Mouse (Mus musculus) embryonic facial prominence, embryonic 15.5 days (tissue): ENCODE data around the gene Usp15. TPM values are rescaled to one million over a fixed set of nuclear protein-coding genes. Genes with fewer than 3 reads are reported as not detected.

Experiments
- ATAC-seq: fragments of 200-750 bp; cut with Nextera tagmentation; 2 replicates; pipeline ENCODE4 v1.8.0; 2017; ENCODE audit warnings: low read depth, moderate TSS enrichment; ENCODE audit not compliant: insufficient number of reproducible peaks, low FRiP score, low TSS enrichment
- H3K27ac ChIP-seq: fragments of 300-500 bp; sonication (generic); replicated peaks from 2 replicates; pipeline ENCODE4 v1.5.1; 2015; ENCODE audit warnings: mild to moderate bottlenecking, inconsistent platforms
- H3K27me3 ChIP-seq: fragments of 300-500 bp; sonication (generic); 2 replicates; pipeline ENCODE4 v1.6.1; 2015; ENCODE audit warnings: inconsistent platforms
- H3K36me3 ChIP-seq: fragments of 300-500 bp; sonication (generic); 2 replicates; pipeline ENCODE4 v1.6.1; 2015; ENCODE audit warnings: mild to moderate bottlenecking, inconsistent platforms
- H3K4me1 ChIP-seq: fragments of 300-500 bp; sonication (generic); 2 replicates; pipeline ENCODE4 v1.6.1; 2015; ENCODE audit warnings: inconsistent platforms
- H3K4me2 ChIP-seq: fragments of 300-500 bp; sonication (generic); replicated peaks from 2 replicates; pipeline ENCODE4 v1.6.1; 2015; ENCODE audit warnings: mild to moderate bottlenecking, inconsistent platforms
- H3K4me3 ChIP-seq: fragments of 300-500 bp; sonication (generic); replicated peaks from 2 replicates; pipeline ENCODE4 v1.5.1; 2015; ENCODE audit warnings: mild to moderate bottlenecking, inconsistent platforms
- H3K9ac ChIP-seq: fragments of 300-500 bp; sonication (generic); 2 replicates; pipeline ENCODE4 v1.6.1; 2015; ENCODE audit warnings: inconsistent platforms
- H3K9me3 ChIP-seq: fragments of 300-500 bp; sonication (generic); replicated peaks from 2 replicates; pipeline ENCODE4 v1.6.1; 2016; ENCODE audit warnings: inconsistent platforms
- WGBS: fragments of 180-500 bp; shearing (Covaris S2); methylation state at CpG from one replicate; pipeline ENCODE4 v1.1.7; 2015; 5-methylcytosine and 5-hydroxymethylcytosine counted together
- polyA plus RNA-seq: library from polyadenylated mRNA; unstranded; fragments of >200 nt; fragmentation: Nextera tagmentation; extraction: Ambion mirVana; gene quantifications from 2 replicates; pipeline ENCODE4 v1.2.1, GENCODE M21; 2015

The Usp15 gene
- polyA plus RNA-seq, 1 experiment from 2014 or later = 53.9 TPM

DNA sequence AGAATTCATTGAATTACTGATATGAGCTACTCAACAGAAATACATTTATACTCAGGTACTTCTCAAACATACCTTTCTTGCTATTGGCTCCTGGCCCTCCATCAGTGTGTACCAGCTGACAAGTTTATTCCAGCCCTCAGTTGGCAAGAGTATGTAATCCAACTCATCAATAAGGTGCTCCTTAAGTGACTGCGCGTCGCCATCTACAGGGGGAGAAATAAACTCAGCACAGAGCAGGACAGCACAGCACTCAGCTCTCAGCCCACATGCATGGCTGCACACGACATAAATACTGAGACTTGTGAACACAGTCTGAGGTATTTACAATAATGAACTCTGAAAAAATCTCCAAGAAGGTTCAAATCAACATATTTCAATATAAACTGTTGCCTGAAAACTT is 21.0 kb downstream of the Usp15 start:
- no peaks in the 10 kb centered on the region for H3K4me1 ChIP-seq
- no peak overlapping the region for H3K27ac ChIP-seq
- H3K4me3 ChIP-seq = no peak overlapping the region
- no peaks in the 10 kb centered on the region for H3K27me3 ChIP-seq
- WGBS = 77% methylated on average over 4 of the region's 4 CpGs
- no peak overlapping the region for H3K9ac ChIP-seq
- no peak overlapping the region for H3K4me2 ChIP-seq
- no peaks in the 10 kb centered on the region for H3K9me3 ChIP-seq
- ATAC-seq = no peak
- peaks cover 37% of the 10 kb centered on the region for H3K36me3 ChIP-seq

DNA sequence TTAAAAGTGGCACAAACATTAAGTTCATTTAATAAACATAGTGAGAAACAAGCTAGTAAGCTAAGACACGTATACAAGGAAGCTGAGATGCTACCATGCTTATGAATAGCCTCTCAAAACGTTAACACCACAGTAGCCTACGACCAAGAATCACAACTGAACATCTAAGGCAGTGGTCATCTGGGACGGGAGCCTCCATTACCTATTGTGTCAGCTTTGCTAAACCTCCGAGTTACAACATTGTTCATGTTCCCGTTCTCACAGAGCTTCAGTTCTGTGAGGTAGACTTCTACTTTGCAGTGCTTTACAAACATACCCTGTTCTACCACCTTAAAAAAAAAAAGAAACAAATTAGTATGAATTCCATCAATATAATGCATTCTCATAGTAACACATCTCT is 25.9 kb downstream of the Usp15 start:
- WGBS = 89% methylated on average over 6 of the region's 6 CpGs
- no peak overlapping the region for H3K4me2 ChIP-seq
- no peak overlapping the region for H3K4me3 ChIP-seq
- H3K27ac ChIP-seq = no peak overlapping the region
- H3K36me3 ChIP-seq = peaks cover 36% of the 10 kb centered on the region
- no peaks in the 10 kb centered on the region for H3K4me1 ChIP-seq
- H3K9me3 ChIP-seq = no peaks in the 10 kb centered on the region
- no peak overlapping the region for H3K9ac ChIP-seq
- H3K27me3 ChIP-seq = no peaks in the 10 kb centered on the region
- ATAC-seq = no peak

DNA sequence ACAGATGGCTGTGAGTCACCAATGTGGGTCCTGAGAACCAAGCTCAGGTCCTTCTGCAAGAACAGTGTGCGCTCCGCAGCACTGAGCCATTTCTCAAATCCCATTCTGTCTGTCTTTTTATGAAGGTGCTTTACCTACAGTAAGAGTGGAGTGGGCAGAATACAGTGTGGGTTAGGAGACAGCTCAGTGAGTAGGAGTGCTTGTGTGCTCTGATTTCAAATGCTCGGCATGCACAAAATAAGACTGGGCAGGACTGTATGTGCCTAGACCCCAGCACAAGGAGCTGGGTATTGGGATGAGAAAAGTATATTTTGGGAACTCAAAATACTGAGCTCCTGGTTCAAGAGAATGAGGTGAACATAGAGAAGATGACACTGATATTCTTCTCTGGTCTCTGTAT is 31.3 kb downstream of the Usp15 start:
- peaks cover 31% of the 10 kb centered on the region for H3K36me3 ChIP-seq
- 85% methylated on average over 3 of the region's 3 CpGs for WGBS
- no peaks in the 10 kb centered on the region for H3K9me3 ChIP-seq
- H3K27ac ChIP-seq = no peak overlapping the region
- H3K9ac ChIP-seq = no peak overlapping the region
- H3K4me1 ChIP-seq = no peaks in the 10 kb centered on the region
- no peak for ATAC-seq
- H3K4me2 ChIP-seq = no peak overlapping the region
- no peak overlapping the region for H3K4me3 ChIP-seq
- no peaks in the 10 kb centered on the region for H3K27me3 ChIP-seq

DNA sequence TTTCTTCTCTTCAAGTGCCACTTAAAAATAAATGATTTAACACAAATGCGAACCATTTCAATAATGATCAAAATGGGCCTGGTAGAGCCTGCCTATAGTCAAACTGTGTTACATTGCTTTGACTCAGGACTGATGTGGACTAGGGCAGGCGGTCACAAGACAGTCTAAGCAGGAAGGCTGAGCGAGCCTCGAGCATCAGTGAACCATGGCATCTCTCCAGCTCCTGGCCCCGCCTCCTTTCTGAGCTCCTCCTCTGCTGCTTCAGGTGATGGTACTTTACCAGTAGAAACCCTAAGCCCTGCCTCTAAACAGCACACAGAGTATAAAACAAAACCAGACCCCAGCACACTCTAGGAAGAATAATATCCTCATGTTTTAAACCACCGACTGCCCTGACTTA is 36.3 kb downstream of the Usp15 start:
- no peak overlapping the region for H3K27ac ChIP-seq
- no peak for ATAC-seq
- no peaks in the 10 kb centered on the region for H3K9me3 ChIP-seq
- no peaks in the 10 kb centered on the region for H3K27me3 ChIP-seq
- 68% methylated on average over 6 of the region's 6 CpGs for WGBS
- no peak overlapping the region for H3K4me2 ChIP-seq
- no peak overlapping the region for H3K4me3 ChIP-seq
- H3K9ac ChIP-seq = no peak overlapping the region
- peaks cover 16% of the 10 kb centered on the region for H3K36me3 ChIP-seq
- no peaks in the 10 kb centered on the region for H3K4me1 ChIP-seq

DNA sequence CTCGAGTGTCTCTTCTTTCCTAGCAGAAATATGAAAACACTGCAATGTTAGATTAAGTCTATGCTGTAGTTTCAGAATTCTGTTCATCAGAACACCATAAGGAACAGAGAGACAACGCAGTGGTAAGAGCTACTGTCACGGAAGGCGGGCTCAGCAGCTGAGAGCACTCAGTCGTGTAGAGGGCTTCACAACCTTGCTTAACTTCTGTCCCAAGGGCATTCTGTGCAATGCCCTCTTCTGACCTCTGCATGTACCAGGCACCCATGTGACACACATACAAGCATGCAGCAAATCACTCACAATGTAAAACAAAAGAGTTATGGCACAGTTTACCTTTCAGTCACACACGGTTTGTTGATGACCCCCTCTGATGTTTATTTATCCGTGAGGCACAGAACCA is 37.5 kb downstream of the Usp15 start:
- H3K4me3 ChIP-seq = no peak overlapping the region
- H3K9ac ChIP-seq = no peak overlapping the region
- H3K9me3 ChIP-seq = no peaks in the 10 kb centered on the region
- H3K4me1 ChIP-seq = no peaks in the 10 kb centered on the region
- H3K27me3 ChIP-seq = no peaks in the 10 kb centered on the region
- no peak overlapping the region for H3K4me2 ChIP-seq
- 79% methylated on average over 7 of the region's 7 CpGs for WGBS
- no peak for ATAC-seq
- H3K36me3 ChIP-seq = peaks cover 19% of the 10 kb centered on the region
- no peak overlapping the region for H3K27ac ChIP-seq

DNA sequence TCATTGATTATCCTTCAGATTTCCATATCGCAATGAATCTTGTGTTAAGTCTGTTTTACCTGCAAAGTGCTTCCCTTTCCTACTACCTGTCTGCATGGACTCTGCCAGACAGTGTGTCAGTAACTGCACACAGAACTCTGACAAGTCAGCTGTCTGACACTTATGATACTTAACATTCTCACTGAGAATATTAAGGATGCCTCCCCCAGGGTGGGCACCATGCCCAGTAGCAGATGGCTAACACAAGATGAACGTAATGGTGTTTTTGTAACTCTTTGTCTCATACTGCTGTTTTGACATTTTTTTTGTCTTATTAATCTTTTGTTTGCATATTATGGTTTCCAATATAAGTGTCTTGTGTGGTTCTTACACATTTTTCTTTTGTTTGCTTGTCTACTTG is 40.4 kb downstream of the Usp15 start:
- Histone ChIP-seq H3K27ac (no peak overlapping the region), H3K4me1 (no peaks in the 10 kb centered on the region), H3K4me2 (no peak overlapping the region), H3K9me3 (no peaks in the 10 kb centered on the region), H3K9ac (no peak overlapping the region), H3K36me3 (peaks cover 14% of the 10 kb centered on the region; the same call in 1 of the 2 replicates), H3K4me3 (no peak overlapping the region), H3K27me3 (no peaks in the 10 kb centered on the region)
- WGBS = 67% methylated on average over 2 of the region's 2 CpGs
- no peak for ATAC-seq

DNA sequence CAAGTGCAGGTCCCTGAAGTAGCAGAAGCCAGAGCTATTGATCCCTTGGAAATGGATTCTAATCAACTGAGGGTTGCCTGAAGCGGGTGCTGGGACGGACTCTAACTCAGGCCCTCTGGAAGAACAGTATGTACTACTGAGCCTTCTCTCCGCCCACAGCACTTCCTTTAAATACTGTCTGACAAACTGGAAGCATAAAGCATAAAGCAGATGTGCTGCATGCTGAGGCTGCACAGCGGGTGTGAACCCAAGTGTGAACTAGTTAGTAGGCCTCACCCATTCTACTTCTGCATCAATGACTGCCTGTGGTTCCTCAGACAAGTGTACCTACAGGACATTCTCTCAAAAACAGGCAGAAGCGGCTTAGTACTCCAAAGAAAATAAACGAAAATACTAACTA is 41.0 kb downstream of the Usp15 start:
- Histone ChIP-seq H3K36me3 (peaks cover 14% of the 10 kb centered on the region; the same call in 1 of the 2 replicates), H3K4me3 (no peak overlapping the region), H3K4me2 (no peak overlapping the region), H3K27me3 (no peaks in the 10 kb centered on the region), H3K4me1 (no peaks in the 10 kb centered on the region), H3K27ac (no peak overlapping the region), H3K9ac (no peak overlapping the region), H3K9me3 (no peaks in the 10 kb centered on the region)
- ATAC-seq = no peak
- WGBS = 90% methylated on average over 6 of the region's 6 CpGs

DNA sequence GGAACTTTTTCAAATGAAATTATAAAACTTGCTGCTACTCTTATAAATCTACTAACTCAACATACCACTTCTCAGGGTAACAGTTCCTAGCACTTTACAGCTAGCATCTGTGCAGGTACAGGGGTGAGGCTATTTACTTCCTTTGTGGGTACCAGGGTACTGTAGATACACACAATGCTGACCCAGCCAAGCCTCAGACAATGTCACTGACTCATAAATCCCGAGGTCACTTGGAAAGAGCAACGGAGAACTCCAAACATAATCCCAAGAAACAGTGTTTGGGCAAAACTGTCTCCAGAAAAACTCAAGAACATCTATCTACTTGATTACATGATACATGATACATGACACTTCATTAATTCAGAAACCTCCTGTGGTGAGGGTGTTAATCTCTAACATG is 43.5 kb downstream of the Usp15 start:
- H3K9me3 ChIP-seq = no peaks in the 10 kb centered on the region
- no peaks in the 10 kb centered on the region for H3K4me1 ChIP-seq
- no peak overlapping the region for H3K9ac ChIP-seq
- WGBS = 78% methylated on average over 2 of the region's 2 CpGs
- H3K27me3 ChIP-seq = no peaks in the 10 kb centered on the region
- H3K27ac ChIP-seq = no peak overlapping the region
- ATAC-seq = no peak
- H3K4me2 ChIP-seq = no peak overlapping the region
- H3K36me3 ChIP-seq = peaks cover 6% of the 10 kb centered on the region; the same call in 1 of the 2 replicates
- no peak overlapping the region for H3K4me3 ChIP-seq

DNA sequence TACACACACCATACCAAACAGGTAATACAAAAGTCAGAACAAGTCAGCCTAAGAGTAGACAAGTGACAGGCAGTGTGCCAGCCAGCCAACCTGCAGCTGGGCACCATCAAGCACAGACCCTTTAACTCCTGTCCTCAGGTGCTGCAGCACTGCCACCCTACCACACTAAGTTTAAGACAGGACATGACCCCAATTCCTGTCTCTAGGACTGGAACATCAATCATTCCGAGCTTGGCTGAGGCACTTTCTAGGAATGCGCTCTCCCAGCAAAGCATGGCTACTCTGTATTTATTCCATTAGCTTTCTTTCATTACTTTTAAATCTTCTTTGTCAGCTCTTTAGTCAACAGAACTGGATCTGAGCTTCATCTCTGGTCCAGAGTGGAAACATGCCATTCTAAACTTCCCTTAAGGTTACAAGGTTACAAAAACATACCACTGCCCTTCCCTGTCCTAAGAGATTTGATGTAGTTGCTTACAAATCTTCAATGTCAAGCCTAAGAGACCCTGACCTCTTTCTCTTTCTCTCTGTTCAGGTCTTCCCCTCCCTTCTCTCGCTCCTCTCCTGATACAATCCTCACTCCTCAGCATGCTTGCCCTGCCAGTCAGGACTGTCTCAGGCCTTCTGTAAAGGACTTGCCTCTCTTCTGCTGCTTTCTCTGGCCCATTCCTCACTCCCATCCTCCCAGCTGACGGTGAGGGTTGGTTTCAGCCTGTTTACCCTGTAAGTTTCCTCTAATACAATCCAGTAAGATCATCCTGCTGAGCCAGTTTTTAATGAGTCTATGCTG is 48.6 kb downstream of the Usp15 start:
- Histone ChIP-seq H3K9me3 (no peaks in the 10 kb centered on the region), H3K4me2 (no peak overlapping the region), H3K36me3 (peaks cover 12% of the 10 kb centered on the region; the same call in 1 of the 2 replicates), H3K27me3 (no peaks in the 10 kb centered on the region), H3K4me1 (no peaks in the 10 kb centered on the region), H3K4me3 (no peak overlapping the region), H3K27ac (no peak overlapping the region), H3K9ac (no peak overlapping the region)
- WGBS = 73% methylated on average over 4 of the region's 4 CpGs
- ATAC-seq = no peak

DNA sequence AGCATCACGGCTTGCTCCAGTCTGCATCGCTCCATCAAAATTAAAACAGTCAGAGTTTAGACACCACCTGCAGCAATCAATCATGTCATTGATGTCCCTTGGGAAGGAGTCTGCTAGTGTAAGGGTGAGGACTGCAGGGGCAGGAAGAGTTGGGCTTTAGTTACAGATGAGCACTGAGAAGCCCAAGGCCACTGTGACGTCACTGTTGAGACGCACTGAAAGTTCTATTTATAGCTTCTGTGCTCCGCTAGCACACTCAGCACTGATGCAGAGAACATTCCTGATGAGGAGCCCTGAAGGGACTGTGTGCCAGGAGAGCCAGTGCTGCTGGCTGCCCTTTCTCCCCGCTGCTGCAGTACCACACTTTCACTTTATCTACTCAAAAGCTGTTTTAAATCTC is 49.6 kb downstream of the Usp15 start:
- Histone ChIP-seq H3K4me2 (no peak overlapping the region), H3K9me3 (no peaks in the 10 kb centered on the region), H3K27ac (no peak overlapping the region), H3K4me3 (no peak overlapping the region), H3K27me3 (no peaks in the 10 kb centered on the region), H3K9ac (no peak overlapping the region), H3K36me3 (peaks cover 16% of the 10 kb centered on the region; the same call in 1 of the 2 replicates), H3K4me1 (no peaks in the 10 kb centered on the region)
- peak; percentile 51; the same call in 1 of the 2 replicates for ATAC-seq
- WGBS = 57% methylated on average over 6 of the region's 6 CpGs

DNA sequence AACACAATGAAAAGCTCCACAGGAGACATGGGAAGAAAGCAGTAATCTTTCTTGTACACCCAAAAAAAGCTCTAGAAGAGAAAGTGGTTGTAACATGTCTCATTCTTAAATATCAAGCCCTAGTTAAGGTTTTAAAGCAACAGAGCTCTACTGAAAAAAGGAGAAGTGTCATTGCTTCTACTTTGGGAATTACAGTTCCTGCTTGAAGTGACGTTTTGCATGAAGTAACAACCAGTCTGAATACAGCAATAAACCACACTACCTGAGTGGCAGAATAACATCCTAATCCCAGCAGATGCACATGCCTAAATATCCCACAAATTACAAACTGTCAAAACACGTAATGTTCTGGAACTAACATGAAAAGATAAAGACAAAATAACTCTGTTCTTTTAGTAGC is 50.4 kb downstream of the Usp15 start:
- Histone ChIP-seq H3K4me3 (no peak overlapping the region), H3K4me1 (no peaks in the 10 kb centered on the region), H3K36me3 (peaks cover 16% of the 10 kb centered on the region; the same call in 1 of the 2 replicates), H3K4me2 (no peak overlapping the region), H3K9ac (no peak overlapping the region), H3K27ac (no peak overlapping the region), H3K9me3 (no peaks in the 10 kb centered on the region), H3K27me3 (no peaks in the 10 kb centered on the region)
- 78% methylated on average over 2 of the region's 2 CpGs for WGBS
- no peak for ATAC-seq

DNA sequence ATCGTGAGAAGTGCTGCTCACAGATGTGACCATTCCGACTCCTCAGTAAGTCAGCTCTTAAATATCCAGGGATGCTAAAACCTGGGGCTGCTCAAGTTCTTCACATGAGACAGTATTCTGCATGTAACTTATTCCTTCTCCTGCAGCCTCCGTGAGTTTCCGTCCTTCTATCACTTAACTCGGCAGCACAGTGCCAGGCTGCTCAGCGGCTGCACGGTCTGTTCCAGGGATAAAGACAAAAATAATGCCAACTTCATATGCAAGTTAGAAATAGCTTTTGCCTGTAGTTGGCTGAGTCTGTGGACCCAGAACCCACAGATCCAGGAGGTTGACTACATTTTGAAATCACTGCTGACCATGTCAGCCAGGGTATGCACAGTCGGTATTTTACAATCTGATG is 52.5 kb downstream of the Usp15 start:
- Histone ChIP-seq H3K27ac (no peak overlapping the region), H3K4me3 (no peak overlapping the region), H3K4me2 (no peak overlapping the region), H3K9ac (no peak overlapping the region), H3K9me3 (no peaks in the 10 kb centered on the region), H3K36me3 (peaks cover 22% of the 10 kb centered on the region; the same call in 1 of the 2 replicates), H3K4me1 (no peaks in the 10 kb centered on the region), H3K27me3 (no peaks in the 10 kb centered on the region)
- ATAC-seq = no peak
- 91% methylated on average over 8 of the region's 8 CpGs for WGBS
